Mouse (Mus musculus) kidney, embryonic 15.5 days (tissue): ENCODE results near the gene Pcyt2. TPM values are rescaled to one million over a fixed set of nuclear protein-coding genes. Genes with fewer than 3 reads are reported as not detected.
A peak's percentile ranks its signal among the peaks of the same experiment; 100 is the strongest.
"Not testable (repeated sequence)": the region's sequence is repeated elsewhere in the genome, so short reads cannot be mapped to it uniquely, and the experiment has no call there.

Experiments used
- ATAC-seq: fragments of 200-750 bp; cut with Nextera tagmentation; replicated peaks from 2 replicates; pipeline ENCODE4 v1.8.0; 2017; ENCODE audit warnings: moderate TSS enrichment; ENCODE audit not compliant: low FRiP score
- H3K27ac ChIP-seq: fragments of 300-500 bp; sonication (generic); 2 replicates; pipeline ENCODE4 v1.5.1; 2015; ENCODE audit warnings: mild to moderate bottlenecking, inconsistent platforms
- H3K27me3 ChIP-seq: fragments of 300-500 bp; sonication (generic); 2 replicates; pipeline ENCODE4 v1.6.1; 2015; ENCODE audit warnings: inconsistent platforms
- H3K36me3 ChIP-seq: fragments of 300-500 bp; sonication (generic); 2 replicates; pipeline ENCODE4 v1.6.1; 2015; ENCODE audit warnings: inconsistent platforms
- H3K4me1 ChIP-seq: fragments of 300-500 bp; sonication (generic); 2 replicates; pipeline ENCODE4 v1.6.1; 2015; ENCODE audit warnings: inconsistent platforms
- H3K4me2 ChIP-seq: fragments of 300-500 bp; sonication (generic); 2 replicates; pipeline ENCODE4 v1.6.1; 2015; ENCODE audit warnings: moderate library complexity, mild to moderate bottlenecking, inconsistent platforms
- H3K4me3 ChIP-seq: fragments of 300-500 bp; sonication (generic); replicated peaks from 2 replicates; pipeline ENCODE4 v1.5.1; 2015; ENCODE audit warnings: mild to moderate bottlenecking, inconsistent platforms
- H3K9ac ChIP-seq: fragments of 300-500 bp; sonication (generic); 2 replicates; pipeline ENCODE4 v1.6.1; 2015; ENCODE audit warnings: mild to moderate bottlenecking, inconsistent platforms
- H3K9me3 ChIP-seq: fragments of 300-500 bp; sonication (generic); replicated peaks from 2 replicates; pipeline ENCODE4 v1.6.1; 2016; ENCODE audit warnings: inconsistent platforms
- WGBS: fragments of 180-500 bp; shearing (Covaris S2); methylation state at CpG from one replicate; pipeline ENCODE4 v1.1.7; 2015; ENCODE audit warnings: mixed read lengths; 5-methylcytosine and 5-hydroxymethylcytosine counted together
- polyA plus RNA-seq: library from polyadenylated mRNA; unstranded; fragments of >200 nt; fragmentation: Nextera tagmentation; extraction: Ambion mirVana; gene quantifications from 2 replicates; pipeline ENCODE4 v1.2.1, GENCODE M21; 2015

The Pcyt2 gene
- polyA plus RNA-seq, 1 experiment from 2014 or later, result 140 TPM

GRCm38 (mm10) chr11:120582982-120583293 is 34.8 kb downstream of the Pcyt2 start:
- H3K9ac ChIP-seq, H3K4me2 ChIP-seq, H3K4me3 ChIP-seq, H3K9me3 ChIP-seq, ATAC-seq, H3K27me3 ChIP-seq: not testable (repeated sequence)
- H3K36me3 ChIP-seq, result peaks cover 66% of the 10 kb centered on the region
- peaks cover 39% of the 10 kb centered on the region for H3K4me1 ChIP-seq
- WGBS, result 92% methylated on average over 2 of the region's 2 CpGs
- peak overlapping the region; percentile 94; the same call in 1 of the 2 replicates for H3K27ac ChIP-seq

GRCm38 (mm10) chr11:120582268-120582981 is 35.3 kb downstream of the Pcyt2 start:
- Histone ChIP-seq H3K36me3 (peaks cover 66% of the 10 kb centered on the region), H3K4me2 (peak overlapping the region; percentile 90), H3K9ac (peak overlapping the region; percentile 96), H3K4me1 (peaks cover 44% of the 10 kb centered on the region), H3K27ac (peak overlapping the region; percentile 94), H3K4me3 (peak overlapping the region; percentile 95), H3K9me3 (no peaks in the 10 kb centered on the region), H3K27me3 (no peaks in the 10 kb centered on the region)
- WGBS, result 71% methylated on average over 8 of the region's 8 CpGs
- ATAC-seq, result no peak

DNA sequence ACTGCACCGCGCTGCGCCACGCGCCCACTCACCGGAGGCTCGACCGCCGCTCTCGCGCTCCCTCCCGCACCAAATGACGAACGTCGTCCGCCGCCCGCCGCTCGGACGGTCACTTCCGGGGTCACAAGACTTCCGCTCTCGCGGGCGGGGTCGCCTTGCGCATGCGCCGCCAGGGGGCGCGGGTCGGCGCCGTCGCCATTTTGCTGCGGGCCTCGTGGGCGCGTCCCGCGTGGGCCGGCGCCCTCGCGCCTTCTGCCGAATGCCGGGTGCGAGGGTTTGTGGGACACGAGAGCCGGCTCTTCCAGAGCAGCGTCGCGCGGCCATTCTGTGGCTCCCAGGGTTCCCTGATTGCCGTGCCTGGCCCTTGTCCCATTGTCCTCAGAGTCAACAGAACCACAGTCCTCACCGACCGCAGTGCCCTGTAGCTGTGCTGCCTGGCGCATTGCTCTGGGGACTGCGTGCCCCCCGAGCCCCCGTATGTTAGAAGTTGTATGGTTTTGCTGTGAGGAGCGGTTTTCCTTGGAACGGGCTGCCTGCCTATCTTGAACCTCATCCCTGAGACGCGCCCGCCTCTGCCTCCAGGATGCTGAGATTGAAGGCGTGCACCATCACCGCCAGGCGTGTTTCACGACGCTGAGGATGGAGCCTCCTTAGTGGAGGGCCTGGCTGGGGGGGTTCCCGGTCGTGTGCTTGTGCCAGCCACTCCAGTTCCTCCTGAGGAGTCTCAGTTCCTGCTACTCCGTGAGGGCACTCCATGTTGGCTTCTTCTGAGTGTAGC is 36.1 kb downstream of the Pcyt2 start, which contains the start of gene Arhgdia:
Gene Arhgdia (minus strand): TSS at position 135 of the 778 bp plus-strand sequence.
- Histone ChIP-seq H3K4me2 (peak within 1 kb of the TSS; percentile 90), H3K4me1 (peaks cover 48% of the 10 kb centered on the region), H3K4me3 (peak within 1 kb of the TSS; percentile 95), H3K27ac (peak within 1 kb of the TSS; percentile 94), H3K36me3 (peaks cover 62% of the 10 kb centered on the region), H3K9ac (peak within 1 kb of the TSS; percentile 96), H3K27me3 (no peaks in the 10 kb centered on the region), H3K9me3 (no peaks in the 10 kb centered on the region)
- WGBS, result 5% methylated on average over 66 of the region's 75 CpGs
- ATAC-seq, result peak; percentile 15; the same call in 1 of the 2 replicates

GRCm38 (mm10) chr11:120580871-120581331 is 36.8 kb downstream of the Pcyt2 start:
- Histone ChIP-seq H3K9me3 (no peaks in the 10 kb centered on the region), H3K36me3 (peaks cover 55% of the 10 kb centered on the region), H3K27ac (peak overlapping the region; percentile 94), H3K4me3 (peak overlapping the region; percentile 95), H3K27me3 (no peaks in the 10 kb centered on the region), H3K4me2 (peak overlapping the region; percentile 90), H3K4me1 (peaks cover 48% of the 10 kb centered on the region), H3K9ac (peak overlapping the region; percentile 96)
- peak; percentile 30; the same call in 1 of the 2 replicates for ATAC-seq
- 1% methylated on average over 43 of the region's 44 CpGs for WGBS

DNA sequence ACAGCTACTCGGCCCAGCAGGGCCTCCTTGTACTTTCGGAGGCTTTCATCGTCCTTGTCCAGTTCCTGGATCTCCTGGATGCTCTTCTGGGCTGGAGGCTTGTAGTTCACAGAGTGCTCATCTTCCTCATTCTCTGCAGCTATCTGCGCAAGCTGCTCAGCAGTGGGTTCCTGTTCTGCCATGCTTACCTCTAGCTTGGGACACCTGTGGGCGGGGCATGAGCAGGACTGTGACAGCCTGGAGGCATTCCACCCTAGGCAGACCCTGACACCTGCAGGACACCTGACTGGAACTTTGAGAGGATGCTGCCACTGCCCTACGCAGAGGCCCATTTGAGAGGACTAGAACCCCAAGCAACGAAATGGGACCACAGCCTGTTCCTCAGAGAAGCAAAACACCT is 37.5 kb downstream of the Pcyt2 start:
- Histone ChIP-seq H3K4me3 (peak overlapping the region; percentile 95), H3K4me2 (peak overlapping the region; percentile 90), H3K27me3 (no peaks in the 10 kb centered on the region), H3K9ac (peak overlapping the region; percentile 96), H3K9me3 (no peaks in the 10 kb centered on the region), H3K36me3 (peaks cover 47% of the 10 kb centered on the region), H3K4me1 (peaks cover 48% of the 10 kb centered on the region), H3K27ac (peak overlapping the region; percentile 94)
- no peak for ATAC-seq
- WGBS, result 56% methylated on average over 7 of the region's 7 CpGs

- no peaks in the 10 kb centered on the region for H3K27me3 ChIP-seq
- peaks cover 41% of the 10 kb centered on the region for H3K36me3 ChIP-seq
- peak overlapping the region; percentile 94 for H3K27ac ChIP-seq
- peak overlapping the region; percentile 95 for H3K4me3 ChIP-seq
- no peaks in the 10 kb centered on the region for H3K9me3 ChIP-seq
- H3K4me1 ChIP-seq, result peaks cover 51% of the 10 kb centered on the region
- peak overlapping the region; percentile 90 for H3K4me2 ChIP-seq
- 45% methylated on average over 15 of the region's 15 CpGs for WGBS
- peak overlapping the region; percentile 96 for H3K9ac ChIP-seq
- ATAC-seq, result peak; percentile 12; the same call in 1 of the 2 replicates
Observed at GRCm38 (mm10) chr11:120579316-120580107, 38.2 kb downstream of the Pcyt2 start.

DNA sequence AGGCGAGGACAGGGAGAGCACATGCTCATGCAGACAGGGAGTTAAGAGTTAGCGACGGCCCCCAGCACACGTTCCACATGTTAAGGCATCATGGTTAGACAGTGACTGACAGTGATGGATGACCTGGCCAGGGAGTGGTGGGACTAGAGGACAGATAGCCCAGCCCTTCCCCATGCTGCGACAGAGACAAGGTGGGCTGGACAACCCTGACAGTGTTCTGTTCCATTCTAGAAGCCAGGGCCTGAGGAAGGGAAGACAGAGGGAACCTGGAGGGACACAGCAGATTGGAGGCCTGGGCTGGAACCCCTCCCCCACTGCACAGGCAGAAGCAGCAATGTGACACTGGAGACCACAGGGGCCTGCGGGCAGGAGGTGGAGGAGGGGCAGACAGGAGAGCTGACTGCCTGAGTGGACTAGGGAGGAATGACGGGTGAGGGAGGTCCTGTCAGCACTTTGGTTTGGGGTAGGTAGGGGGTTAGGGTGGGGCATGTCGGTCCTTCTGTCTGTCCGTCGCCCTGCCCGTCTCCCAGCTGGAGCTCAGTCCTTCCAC is 39.0 kb downstream of the Pcyt2 start:
- no peaks in the 10 kb centered on the region for H3K9me3 ChIP-seq
- H3K9ac ChIP-seq, result no peak overlapping the region
- H3K4me1 ChIP-seq, result peaks cover 56% of the 10 kb centered on the region
- no peaks in the 10 kb centered on the region for H3K27me3 ChIP-seq
- ATAC-seq, result 0 out of 2 replicates have a peak, but pooled peaks have one; percentile 10
- H3K36me3 ChIP-seq, result peaks cover 33% of the 10 kb centered on the region
- peak overlapping the region; percentile 95; the same call in 1 of the 2 replicates for H3K4me3 ChIP-seq
- 63% methylated on average over 11 of the region's 11 CpGs for WGBS
- 0 out of 2 replicates have a peak overlapping the region, but pooled peaks have one; percentile 90 for H3K4me2 ChIP-seq
- H3K27ac ChIP-seq, result peak overlapping the region; percentile 94

DNA sequence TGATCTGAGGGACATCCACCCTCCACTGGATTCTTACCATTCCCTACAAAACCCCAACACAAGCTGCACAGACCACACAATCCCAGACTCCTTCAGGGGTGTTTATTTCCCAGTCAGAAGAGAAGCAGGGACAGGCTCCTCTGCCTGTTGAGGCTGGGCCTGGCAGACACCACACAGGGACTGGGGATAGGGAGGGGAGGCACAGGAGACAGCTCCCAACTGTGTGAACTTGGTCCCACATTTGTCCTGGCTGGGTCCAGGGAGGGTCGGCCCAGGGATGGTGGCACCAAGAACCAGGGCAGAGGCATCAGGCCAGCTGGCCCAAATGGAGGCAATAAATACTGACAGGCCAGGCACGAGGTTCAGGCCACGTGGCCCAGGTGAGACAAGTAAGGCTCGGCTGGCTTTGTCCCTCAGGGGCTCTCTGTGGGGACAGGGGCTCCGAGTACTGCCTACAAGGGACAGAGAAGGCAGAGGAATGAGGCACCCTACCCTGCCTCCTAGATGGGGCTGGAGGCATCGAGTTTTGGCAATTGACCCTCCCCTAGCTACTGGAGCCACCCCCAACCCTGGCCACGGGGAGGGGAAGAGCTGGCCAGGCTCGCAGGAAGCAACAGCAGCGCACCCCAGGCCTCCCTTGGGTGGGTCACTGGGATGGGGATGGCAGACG is 39.6 kb downstream of the Pcyt2 start:
- no peak overlapping the region for H3K4me2 ChIP-seq
- H3K36me3 ChIP-seq, result peaks cover 32% of the 10 kb centered on the region
- H3K9ac ChIP-seq, result no peak overlapping the region
- H3K4me3 ChIP-seq, result no peak overlapping the region
- H3K9me3 ChIP-seq, result no peaks in the 10 kb centered on the region
- peaks cover 56% of the 10 kb centered on the region for H3K4me1 ChIP-seq
- ATAC-seq, result no peak
- WGBS, result 69% methylated on average over 10 of the region's 10 CpGs
- H3K27me3 ChIP-seq, result no peaks in the 10 kb centered on the region
- peak overlapping the region; percentile 94 for H3K27ac ChIP-seq

GRCm38 (mm10) chr11:120577211-120578023 is 40.3 kb downstream of the Pcyt2 start:
- H3K9ac ChIP-seq, result no peak overlapping the region
- peaks cover 28% of the 10 kb centered on the region for H3K36me3 ChIP-seq
- H3K9me3 ChIP-seq, result no peaks in the 10 kb centered on the region
- no peak for ATAC-seq
- 78% methylated on average over 7 of the region's 7 CpGs for WGBS
- peaks cover 53% of the 10 kb centered on the region for H3K4me1 ChIP-seq
- no peak overlapping the region for H3K4me3 ChIP-seq
- no peaks in the 10 kb centered on the region for H3K27me3 ChIP-seq
- H3K4me2 ChIP-seq, result no peak overlapping the region
- peak overlapping the region; percentile 94 for H3K27ac ChIP-seq

DNA sequence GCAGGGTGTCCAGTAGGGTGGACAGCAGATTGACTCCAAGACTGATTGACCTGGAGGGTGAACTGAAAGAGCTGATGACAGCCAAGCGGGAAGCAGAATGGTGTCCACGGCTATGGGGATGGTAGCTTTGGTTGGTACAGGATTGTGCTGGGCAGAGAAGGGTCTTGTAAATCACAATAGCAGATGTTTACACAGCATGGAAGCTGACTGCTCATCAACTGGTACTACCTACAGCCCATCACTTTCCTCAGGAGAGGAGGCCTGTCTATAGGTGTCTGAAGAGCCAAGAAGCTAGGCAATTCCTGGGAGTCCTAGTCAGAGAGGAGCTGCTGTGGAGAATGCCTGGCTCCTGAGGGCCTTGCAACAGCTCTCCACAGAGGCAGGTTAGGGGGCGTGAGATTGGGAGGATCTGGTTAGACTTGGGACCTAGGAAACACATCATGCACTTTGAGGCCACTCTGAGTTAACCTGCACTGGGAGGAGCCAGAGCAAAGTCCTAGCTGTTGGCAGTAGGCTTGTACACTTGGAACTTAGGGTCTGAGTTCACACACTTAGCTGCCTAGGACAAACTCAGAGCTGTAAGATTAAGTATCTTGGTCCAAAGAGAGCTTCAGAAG is 41.3 kb downstream of the Pcyt2 start:
- peak overlapping the region; percentile 94 for H3K27ac ChIP-seq
- H3K36me3 ChIP-seq, result peaks cover 29% of the 10 kb centered on the region
- H3K27me3 ChIP-seq, result no peaks in the 10 kb centered on the region
- no peaks in the 10 kb centered on the region for H3K9me3 ChIP-seq
- H3K4me1 ChIP-seq, result peaks cover 50% of the 10 kb centered on the region
- no peak overlapping the region for H3K4me3 ChIP-seq
- no peak overlapping the region for H3K9ac ChIP-seq
- H3K4me2 ChIP-seq, result no peak overlapping the region
- WGBS, result 84% methylated on average over 3 of the region's 3 CpGs
- ATAC-seq, result no peak
